Mouse (Mus musculus): ENCODE measurements around the gene Resf1. TPM values are rescaled to one million over a fixed set of nuclear protein-coding genes. Genes with fewer than 3 reads are reported as not detected.

The Resf1 gene
- polyA plus RNA-seq, 1 experiment from 2014 or later = 46.4 TPM

DNA sequence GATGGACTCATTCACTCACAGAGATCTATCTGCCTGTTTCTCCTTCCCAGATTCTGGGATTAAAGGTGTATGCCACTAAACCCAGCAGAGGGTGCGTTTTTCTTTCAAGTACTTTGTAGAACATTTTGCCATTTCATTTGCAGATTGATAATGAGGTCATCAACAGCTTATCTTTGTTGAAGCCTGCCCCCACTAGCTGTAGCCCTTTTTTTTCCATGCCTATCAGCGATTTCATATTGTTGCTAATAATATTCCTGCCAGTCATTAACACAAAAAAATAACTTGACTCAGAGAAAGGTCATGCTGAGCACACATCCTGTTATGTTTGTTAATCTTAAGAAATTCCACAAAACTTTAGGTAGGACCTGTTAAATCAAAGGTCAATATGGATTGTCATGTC is 2.1 kb upstream of the Resf1 start:
- no peak overlapping the region for H3K4me2 ChIP-seq (replicated peaks; ENCODE audit: low read depth, low read length)
- ATAC-seq (no peak), DNase-seq (ENCODE audit: low spot score) (no peak)
- TF ChIP-seq EP300 (IDR thresholded peaks at IDR 0.05) (no peak), CTCF (IDR thresholded peaks at IDR 0.05) (no peak)
- no peaks in the 10 kb centered on the region for H3K36me3 ChIP-seq (ENCODE audit: insufficient read depth, low read length)
- no peak overlapping the region for H3K9ac ChIP-seq (replicated peaks; ENCODE audit: low read depth)
- 78% methylated on average over 2 of the region's 2 CpGs for WGBS
- no peak overlapping the region for H3K27ac ChIP-seq (ENCODE audit: low read length)
- H3K4me1 ChIP-seq (ENCODE audit: insufficient read depth, low read depth, low read length) = no peaks in the 10 kb centered on the region
- H3K4me3 ChIP-seq (ENCODE audit: low read depth, low read length) = no peak overlapping the region
- no peaks in the 10 kb centered on the region for H3K9me3 ChIP-seq (ENCODE audit: low read length)
- H3K27me3 ChIP-seq (replicated peaks; ENCODE audit: insufficient read depth, low read length) = no peaks in the 10 kb centered on the region

DNA sequence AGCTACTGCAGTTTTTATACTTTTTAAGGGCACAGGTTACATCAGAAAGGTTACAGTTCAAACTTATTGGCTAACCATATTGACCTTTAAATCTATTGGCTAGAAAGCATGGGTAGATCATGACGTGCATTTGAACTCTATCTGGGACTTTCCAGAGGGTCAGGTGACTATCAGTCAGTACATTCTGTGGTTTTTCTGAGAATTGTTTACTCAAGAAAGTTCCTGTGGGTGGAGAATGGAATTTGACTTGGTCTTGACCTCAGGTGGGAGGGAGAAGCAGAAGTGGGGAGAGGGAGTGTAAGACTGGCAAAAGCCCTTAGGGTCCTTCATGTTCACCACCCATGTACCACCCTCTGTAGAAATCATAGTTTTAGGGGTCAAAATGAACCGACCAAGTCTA is 1.4 kb upstream of the Resf1 start:
- H3K9ac ChIP-seq (replicated peaks; ENCODE audit: low read depth) = no peak overlapping the region
- H3K27ac ChIP-seq (ENCODE audit: low read length) = no peak overlapping the region
- TF ChIP-seq EP300 (IDR thresholded peaks at IDR 0.05) (no peak; the same call in 1 of the 2 replicates), CTCF (IDR thresholded peaks at IDR 0.05) (no peak)
- H3K4me2 ChIP-seq (replicated peaks; ENCODE audit: low read depth, low read length) = no peak overlapping the region
- H3K36me3 ChIP-seq (ENCODE audit: insufficient read depth, low read length) = no peaks in the 10 kb centered on the region
- H3K9me3 ChIP-seq (ENCODE audit: low read length) = no peaks in the 10 kb centered on the region
- DNase-seq (ENCODE audit: low spot score) = peak; percentile 28
- ATAC-seq = no peak
- H3K27me3 ChIP-seq (replicated peaks; ENCODE audit: insufficient read depth, low read length) = no peaks in the 10 kb centered on the region
- no peak overlapping the region for H3K4me3 ChIP-seq (ENCODE audit: low read depth, low read length)
- 43% methylated on average over 2 of the region's 2 CpGs for whole genome bisulfite sequencing
- no peaks in the 10 kb centered on the region for H3K4me1 ChIP-seq (ENCODE audit: insufficient read depth, low read depth, low read length)

DNA sequence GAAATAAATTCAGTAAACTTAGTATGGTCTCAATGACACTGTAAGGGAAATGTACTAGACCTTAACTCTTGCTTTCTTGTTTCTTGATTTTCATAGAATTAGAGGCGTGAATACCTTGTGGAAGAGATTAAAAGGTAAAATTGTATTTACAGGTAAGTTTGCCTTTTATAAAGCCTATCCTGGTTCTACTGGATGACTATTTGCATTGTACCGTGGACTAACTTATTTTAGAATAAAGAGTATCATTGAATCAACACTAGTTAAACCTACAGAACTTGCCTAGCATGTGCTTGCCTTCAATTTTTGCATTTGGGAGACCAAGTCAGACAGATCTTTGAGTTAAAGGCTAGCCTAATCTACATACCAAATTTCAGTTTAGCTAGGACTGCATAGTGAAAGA is 1.0 kb downstream of the Resf1 start:
- TF ChIP-seq CTCF (IDR thresholded peaks at IDR 0.05) = no peak
- TF ChIP-seq EP300 (IDR thresholded peaks at IDR 0.05) = no peak
- DNase-seq (ENCODE audit: low spot score) (no peak), ATAC-seq (no peak)
- WGBS = 35% methylated on average over 2 of the region's 2 CpGs
- Histone ChIP-seq H3K27ac (ENCODE audit: low read length) (peak overlapping the region; percentile 99), H3K4me2 (replicated peaks; ENCODE audit: low read depth, low read length) (peak overlapping the region; percentile 53), H3K4me1 (ENCODE audit: insufficient read depth, low read depth, low read length) (no peaks in the 10 kb centered on the region), H3K9me3 (ENCODE audit: low read length) (no peaks in the 10 kb centered on the region), H3K4me3 (ENCODE audit: low read depth, low read length) (peak overlapping the region; percentile 81), H3K36me3 (ENCODE audit: insufficient read depth, low read length) (no peaks in the 10 kb centered on the region), H3K9ac (replicated peaks; ENCODE audit: low read depth) (peak overlapping the region; percentile 97), H3K27me3 (replicated peaks; ENCODE audit: insufficient read depth, low read length) (no peaks in the 10 kb centered on the region)

DNA sequence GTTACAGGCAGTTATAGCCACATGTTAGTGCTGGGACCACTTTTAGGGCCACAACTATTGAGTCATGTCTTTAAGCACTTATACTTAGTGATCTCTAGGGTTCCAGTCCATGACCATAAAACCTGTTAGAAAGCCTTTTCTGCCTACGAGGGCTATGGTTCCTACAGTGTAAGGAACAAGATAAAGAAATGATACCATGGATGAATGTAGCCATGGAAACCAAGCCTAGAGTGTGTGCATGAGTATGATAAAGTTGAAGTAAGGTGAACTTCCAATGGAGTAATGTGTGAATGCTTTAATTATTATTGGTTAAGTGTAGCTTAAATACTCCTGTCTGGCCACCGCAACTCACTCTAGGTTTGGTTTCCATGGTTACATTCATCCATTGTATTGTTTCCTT is 1.8 kb downstream of the Resf1 start:
- 58% methylated on average over 2 of the region's 2 CpGs for WGBS
- H3K36me3 ChIP-seq (ENCODE audit: insufficient read depth, low read length) = no peaks in the 10 kb centered on the region
- H3K4me2 ChIP-seq (replicated peaks; ENCODE audit: low read depth, low read length) = peak overlapping the region; percentile 53
- no peaks in the 10 kb centered on the region for H3K27me3 ChIP-seq (replicated peaks; ENCODE audit: insufficient read depth, low read length)
- H3K9me3 ChIP-seq (ENCODE audit: low read length) = no peaks in the 10 kb centered on the region
- no peak for TF ChIP-seq CTCF (IDR thresholded peaks at IDR 0.05)
- TF ChIP-seq EP300 (IDR thresholded peaks at IDR 0.05) = no peak
- ATAC-seq (no peak), DNase-seq (ENCODE audit: low spot score) (no peak)
- H3K4me1 ChIP-seq (ENCODE audit: insufficient read depth, low read depth, low read length) = no peaks in the 10 kb centered on the region
- H3K9ac ChIP-seq (replicated peaks; ENCODE audit: low read depth) = no peak overlapping the region
- peak overlapping the region; percentile 81; the same call in 1 of the 2 replicates for H3K4me3 ChIP-seq (ENCODE audit: low read depth, low read length)
- no peak overlapping the region for H3K27ac ChIP-seq (ENCODE audit: low read length)

DNA sequence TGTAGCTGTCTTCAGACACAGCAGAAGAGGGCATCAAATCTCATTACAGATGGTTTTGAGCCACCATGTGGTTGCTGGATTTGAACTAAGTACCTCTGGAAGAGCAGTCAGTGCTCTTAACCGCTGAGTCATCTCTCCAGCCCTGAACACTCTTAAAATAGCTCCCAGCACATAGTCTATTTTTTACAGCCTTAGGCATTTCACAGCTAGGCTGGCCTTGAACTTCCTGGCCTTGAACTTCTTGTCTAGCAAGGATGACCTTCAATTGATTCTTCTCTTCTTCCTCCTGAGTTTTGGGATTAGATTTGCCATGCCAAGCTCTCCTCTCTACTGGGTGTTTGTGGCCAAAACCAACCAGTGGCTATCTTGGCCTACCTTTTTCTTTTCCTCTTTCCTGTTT is 2.6 kb downstream of the Resf1 start:
- DNase-seq (ENCODE audit: low spot score) (no peak), ATAC-seq (no peak)
- WGBS = 72% methylated on average over 1 of the region's 1 CpGs
- TF ChIP-seq EP300 (IDR thresholded peaks at IDR 0.05) (no peak), CTCF (IDR thresholded peaks at IDR 0.05) (no peak)
- H3K27me3 ChIP-seq (replicated peaks; ENCODE audit: insufficient read depth, low read length) = no peaks in the 10 kb centered on the region
- H3K27ac ChIP-seq (ENCODE audit: low read length) = no peak overlapping the region
- no peak overlapping the region for H3K4me3 ChIP-seq (ENCODE audit: low read depth, low read length)
- H3K9ac ChIP-seq (replicated peaks; ENCODE audit: low read depth) = no peak overlapping the region
- no peaks in the 10 kb centered on the region for H3K4me1 ChIP-seq (ENCODE audit: insufficient read depth, low read depth, low read length)
- H3K9me3 ChIP-seq (ENCODE audit: low read length) = no peaks in the 10 kb centered on the region
- no peak overlapping the region; the same call in 1 of the 2 replicates for H3K4me2 ChIP-seq (replicated peaks; ENCODE audit: low read depth, low read length)
- 0 out of 2 replicates have a peak, but pooled peaks cover 2% of the 10 kb centered on the region for H3K36me3 ChIP-seq (ENCODE audit: insufficient read depth, low read length)

DNA sequence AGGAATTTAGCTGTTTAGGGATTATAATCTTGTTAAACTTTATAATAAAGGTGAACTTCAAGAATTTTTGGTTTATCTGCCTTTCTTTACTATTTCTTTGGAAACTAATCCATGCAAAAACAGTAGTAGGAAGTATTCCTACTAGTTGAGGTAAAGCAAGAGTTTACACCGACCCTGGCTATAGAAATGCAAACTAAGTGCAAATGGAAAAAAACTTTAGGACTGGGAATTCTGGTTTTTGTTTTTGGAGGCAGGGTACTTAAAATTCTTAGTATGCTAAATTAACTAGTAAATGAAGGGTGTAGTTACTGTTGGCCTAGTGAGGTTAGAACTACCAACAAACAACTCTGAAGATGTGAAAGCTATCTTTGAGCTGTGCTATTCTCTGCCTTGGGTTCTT is 3.0 kb downstream of the Resf1 start:
- no peaks in the 10 kb centered on the region for H3K4me1 ChIP-seq (ENCODE audit: insufficient read depth, low read depth, low read length)
- H3K9me3 ChIP-seq (ENCODE audit: low read length) = no peaks in the 10 kb centered on the region
- no peak overlapping the region; the same call in 1 of the 2 replicates for H3K4me2 ChIP-seq (replicated peaks; ENCODE audit: low read depth, low read length)
- WGBS = 76% methylated on average over 1 of the region's 1 CpGs
- H3K9ac ChIP-seq (replicated peaks; ENCODE audit: low read depth) = no peak overlapping the region
- no peak for ATAC-seq
- H3K27me3 ChIP-seq (replicated peaks; ENCODE audit: insufficient read depth, low read length) = no peaks in the 10 kb centered on the region
- H3K36me3 ChIP-seq (ENCODE audit: insufficient read depth, low read length) = 0 out of 2 replicates have a peak, but pooled peaks cover 3% of the 10 kb centered on the region
- TF ChIP-seq CTCF (IDR thresholded peaks at IDR 0.05) (no peak), EP300 (IDR thresholded peaks at IDR 0.05) (no peak)
- DNase-seq (ENCODE audit: low spot score) = no peak
- H3K4me3 ChIP-seq (ENCODE audit: low read depth, low read length) = no peak overlapping the region
- H3K27ac ChIP-seq (ENCODE audit: low read length) = no peak overlapping the region

DNA sequence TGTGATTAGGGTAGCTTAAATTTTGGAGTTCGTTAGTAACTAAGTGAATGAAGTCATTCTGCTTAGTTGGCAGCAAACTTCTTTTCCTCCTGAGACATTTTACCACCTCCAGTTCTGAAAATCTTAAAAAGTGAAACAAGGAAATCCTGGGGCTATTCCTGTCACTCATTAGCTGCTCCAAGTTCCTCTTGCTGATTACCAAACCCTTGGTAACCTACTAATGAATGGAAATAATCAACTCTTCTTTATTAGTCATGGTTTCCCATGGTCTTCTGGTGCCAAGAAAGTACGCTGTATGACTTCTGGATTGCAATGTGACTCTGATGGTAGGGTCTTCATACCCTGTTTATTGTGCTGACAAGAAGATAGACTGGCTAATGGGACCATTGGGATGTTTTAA is 5.7 kb downstream of the Resf1 start:
- Histone ChIP-seq H3K36me3 (ENCODE audit: insufficient read depth, low read length) (peaks cover 9% of the 10 kb centered on the region), H3K9ac (replicated peaks; ENCODE audit: low read depth) (no peak overlapping the region), H3K4me2 (replicated peaks; ENCODE audit: low read depth, low read length) (no peak overlapping the region), H3K9me3 (ENCODE audit: low read length) (no peaks in the 10 kb centered on the region), H3K27me3 (replicated peaks; ENCODE audit: insufficient read depth, low read length) (no peaks in the 10 kb centered on the region), H3K4me3 (ENCODE audit: low read depth, low read length) (no peak overlapping the region), H3K4me1 (ENCODE audit: insufficient read depth, low read depth, low read length) (no peaks in the 10 kb centered on the region), H3K27ac (ENCODE audit: low read length) (no peak overlapping the region)
- no peak for ATAC-seq
- 85% methylated on average over 2 of the region's 2 CpGs for WGBS
- DNase-seq (ENCODE audit: low spot score) = no peak
- no peak for TF ChIP-seq EP300 (IDR thresholded peaks at IDR 0.05)
- no peak for TF ChIP-seq CTCF (IDR thresholded peaks at IDR 0.05)
